Mouse (Mus musculus) embryonic facial prominence, embryonic 13.5 days (tissue): Measurements from ENCODE around the gene Gdpgp1. TPM values are rescaled to one million over a fixed set of nuclear protein-coding genes. Genes with fewer than 3 reads are reported as not detected.

ENCODE experiments used
- ATAC-seq: fragments of 200-750 bp; cut with Nextera tagmentation; 2 replicates; pipeline ENCODE4 v1.8.0; 2017; ENCODE audit warnings: low read depth; ENCODE audit not compliant: insufficient number of reproducible peaks, insufficient read depth, low FRiP score, low TSS enrichment
- H3K27ac ChIP-seq: fragments of 300-500 bp; sonication (generic); 2 replicates; pipeline ENCODE4 v1.5.1; 2015; ENCODE audit warnings: moderate library complexity, mild to moderate bottlenecking, inconsistent platforms
- H3K27me3 ChIP-seq: fragments of 300-500 bp; sonication (generic); 2 replicates; pipeline ENCODE4 v1.6.1; 2015; ENCODE audit warnings: mild to moderate bottlenecking, inconsistent platforms
- H3K36me3 ChIP-seq: fragments of 300-500 bp; sonication (generic); 2 replicates; pipeline ENCODE4 v1.6.1; 2015; ENCODE audit warnings: mild to moderate bottlenecking, inconsistent platforms
- H3K4me1 ChIP-seq: fragments of 300-500 bp; sonication (generic); 2 replicates; pipeline ENCODE4 v1.6.1; 2015; ENCODE audit warnings: inconsistent platforms
- H3K4me2 ChIP-seq: fragments of 300-500 bp; sonication (generic); 2 replicates; pipeline ENCODE4 v1.6.1; 2015; ENCODE audit warnings: moderate library complexity, mild to moderate bottlenecking, inconsistent platforms
- H3K4me3 ChIP-seq: fragments of 300-500 bp; sonication (generic); 2 replicates; pipeline ENCODE4 v1.5.1; 2015; ENCODE audit warnings: mild to moderate bottlenecking, inconsistent platforms
- H3K9ac ChIP-seq: fragments of 300-500 bp; sonication (generic); 2 replicates; pipeline ENCODE4 v1.6.1; 2015; ENCODE audit warnings: mild to moderate bottlenecking, inconsistent platforms
- H3K9me3 ChIP-seq: fragments of 300-500 bp; sonication (generic); 2 replicates; pipeline ENCODE4 v1.6.1; 2016; ENCODE audit warnings: inconsistent platforms
- WGBS: fragments of 180-500 bp; shearing (Covaris S2); methylation state at CpG from one replicate; pipeline ENCODE4 v1.1.7; 2015; ENCODE audit warnings: mixed read lengths; 5-methylcytosine and 5-hydroxymethylcytosine counted together
- polyA plus RNA-seq: library from polyadenylated mRNA; unstranded; fragments of >200 nt; fragmentation: Nextera tagmentation; extraction: Ambion mirVana; gene quantifications from 2 replicates; pipeline ENCODE4 v1.2.1, GENCODE M21; 2015

The Gdpgp1 gene
- polyA plus RNA-seq, 1 experiment from 2014 or later: 3.8 TPM

GRCm38 (mm10) chr7:80209669-80210068 is 23.0 kb upstream of the Gdpgp1 start:
- WGBS: 68% methylated on average over 6 of the region's 6 CpGs

GRCm38 (mm10) chr7:80210982-80211381 is 21.7 kb upstream of the Gdpgp1 start:
- no peak for ATAC-seq
- H3K36me3 ChIP-seq: peaks cover 23% of the 10 kb centered on the region
- H3K4me3 ChIP-seq: no peak overlapping the region
- WGBS: 85% methylated on average over 4 of the region's 4 CpGs
- H3K27ac ChIP-seq: no peak overlapping the region
- H3K4me1 ChIP-seq: peaks cover 46% of the 10 kb centered on the region
- no peaks in the 10 kb centered on the region for H3K27me3 ChIP-seq
- H3K9me3 ChIP-seq: no peaks in the 10 kb centered on the region
- no peak overlapping the region for H3K9ac ChIP-seq
- no peak overlapping the region for H3K4me2 ChIP-seq

More at GRCm38 (mm10) chr7:80209669-80210068, 23.0 kb upstream of the Gdpgp1 start:
- Histone ChIP-seq H3K27me3 (no peaks in the 10 kb centered on the region), H3K4me3 (no peak overlapping the region), H3K4me1 (peaks cover 55% of the 10 kb centered on the region), H3K27ac (peak overlapping the region; percentile 80; the same call in 1 of the 2 replicates), H3K36me3 (peaks cover 17% of the 10 kb centered on the region), H3K9ac (0 out of 2 replicates have a peak overlapping the region, but pooled peaks have one; percentile 27), H3K9me3 (no peaks in the 10 kb centered on the region), H3K4me2 (no peak overlapping the region)
- ATAC-seq: no peak

- no peak for ATAC-seq
- H3K27me3 ChIP-seq: no peaks in the 10 kb centered on the region
- no peaks in the 10 kb centered on the region for H3K9me3 ChIP-seq
- H3K27ac ChIP-seq: no peak overlapping the region
- no peak overlapping the region for H3K9ac ChIP-seq
- H3K4me2 ChIP-seq: no peak overlapping the region
- 84% methylated on average over 7 of the region's 7 CpGs for WGBS
- H3K4me1 ChIP-seq: peaks cover 19% of the 10 kb centered on the region
- H3K4me3 ChIP-seq: no peak overlapping the region
- H3K36me3 ChIP-seq: peaks cover 49% of the 10 kb centered on the region
These were observed 19.1 kb upstream of the Gdpgp1 start for GRCm38 (mm10) chr7:80213604-80214003.

GRCm38 (mm10) chr7:80214459-80214858 is 18.2 kb upstream of the Gdpgp1 start:
- Histone ChIP-seq H3K4me3 (no peak overlapping the region), H3K9ac (0 out of 2 replicates have a peak overlapping the region, but pooled peaks have one; percentile 58), H3K27ac (0 out of 2 replicates have a peak overlapping the region, but pooled peaks have one; percentile 60), H3K4me2 (no peak overlapping the region), H3K27me3 (no peaks in the 10 kb centered on the region), H3K9me3 (no peaks in the 10 kb centered on the region), H3K36me3 (peaks cover 58% of the 10 kb centered on the region), H3K4me1 (peaks cover 11% of the 10 kb centered on the region)
- WGBS: 68% methylated on average over 8 of the region's 8 CpGs
- no peak for ATAC-seq

- Histone ChIP-seq H3K36me3 (peaks cover 67% of the 10 kb centered on the region), H3K9me3 (no peaks in the 10 kb centered on the region), H3K27me3 (no peaks in the 10 kb centered on the region), H3K9ac (peak overlapping the region; percentile 58), H3K27ac (peak overlapping the region; percentile 60), H3K4me2 (no peak overlapping the region), H3K4me3 (no peak overlapping the region), H3K4me1 (peaks cover 4% of the 10 kb centered on the region; the same call in 1 of the 2 replicates)
- WGBS: 12% methylated on average over 4 of the region's 4 CpGs
- ATAC-seq: peak; percentile 73; the same call in 1 of the 2 replicates
These were observed 17.3 kb upstream of the Gdpgp1 start for GRCm38 (mm10) chr7:80215398-80215797.

- H3K4me2 ChIP-seq: no peak overlapping the region
- no peaks in the 10 kb centered on the region for H3K9me3 ChIP-seq
- H3K36me3 ChIP-seq: peaks cover 79% of the 10 kb centered on the region
- no peak overlapping the region for H3K27ac ChIP-seq
- H3K4me3 ChIP-seq: no peak overlapping the region
- 80% methylated on average over 8 of the region's 8 CpGs for WGBS
- no peaks in the 10 kb centered on the region for H3K27me3 ChIP-seq
- no peak overlapping the region for H3K9ac ChIP-seq
- no peak for ATAC-seq
- H3K4me1 ChIP-seq: peaks cover 4% of the 10 kb centered on the region; the same call in 1 of the 2 replicates
These were observed 16.1 kb upstream of the Gdpgp1 start for GRCm38 (mm10) chr7:80216566-80216965.

GRCm38 (mm10) chr7:80218666-80219065 is 14.0 kb upstream of the Gdpgp1 start:
- Histone ChIP-seq H3K27me3 (no peaks in the 10 kb centered on the region), H3K9ac (no peak overlapping the region), H3K36me3 (peaks cover 87% of the 10 kb centered on the region), H3K27ac (no peak overlapping the region), H3K4me1 (peaks cover 4% of the 10 kb centered on the region; the same call in 1 of the 2 replicates), H3K9me3 (no peaks in the 10 kb centered on the region), H3K4me2 (no peak overlapping the region), H3K4me3 (no peak overlapping the region)
- no peak for ATAC-seq
- WGBS: 89% methylated on average over 9 of the region's 9 CpGs

- Histone ChIP-seq H3K9ac (no peak overlapping the region), H3K4me2 (no peak overlapping the region), H3K4me3 (no peak overlapping the region), H3K27me3 (no peaks in the 10 kb centered on the region), H3K9me3 (no peaks in the 10 kb centered on the region), H3K36me3 (peaks cover 93% of the 10 kb centered on the region), H3K4me1 (peaks cover under 1% of the 10 kb centered on the region; the same call in 1 of the 2 replicates), H3K27ac (no peak overlapping the region)
- ATAC-seq: no peak
- 94% methylated on average over 9 of the region's 9 CpGs for WGBS
These were observed 12.3 kb upstream of the Gdpgp1 start for GRCm38 (mm10) chr7:80220237-80220797.

- ATAC-seq: no peak
- Histone ChIP-seq H3K36me3 (peaks cover 94% of the 10 kb centered on the region), H3K27me3 (no peaks in the 10 kb centered on the region), H3K4me3 (no peak overlapping the region), H3K4me1 (no peaks in the 10 kb centered on the region), H3K4me2 (no peak overlapping the region), H3K9ac (no peak overlapping the region), H3K27ac (no peak overlapping the region), H3K9me3 (no peaks in the 10 kb centered on the region)
- 88% methylated on average over 4 of the region's 4 CpGs for WGBS
These were observed 11.4 kb upstream of the Gdpgp1 start for GRCm38 (mm10) chr7:80221179-80221750.

GRCm38 (mm10) chr7:80227065-80227464 is 5.6 kb upstream of the Gdpgp1 start:
- no peak overlapping the region for H3K27ac ChIP-seq
- no peak overlapping the region for H3K4me3 ChIP-seq
- no peak for ATAC-seq
- WGBS: 93% methylated on average over 4 of the region's 4 CpGs
- no peaks in the 10 kb centered on the region for H3K9me3 ChIP-seq
- peaks cover 58% of the 10 kb centered on the region for H3K36me3 ChIP-seq
- H3K4me1 ChIP-seq: peaks cover 9% of the 10 kb centered on the region
- H3K4me2 ChIP-seq: no peak overlapping the region
- H3K27me3 ChIP-seq: 0 out of 2 replicates have a peak, but pooled peaks cover 4% of the 10 kb centered on the region
- no peak overlapping the region for H3K9ac ChIP-seq

- H3K27me3 ChIP-seq: 0 out of 2 replicates have a peak, but pooled peaks cover 4% of the 10 kb centered on the region
- no peak overlapping the region for H3K9ac ChIP-seq
- peaks cover 32% of the 10 kb centered on the region for H3K36me3 ChIP-seq
- no peak overlapping the region for H3K4me3 ChIP-seq
- 77% methylated on average over 6 of the region's 6 CpGs for WGBS
- H3K4me2 ChIP-seq: no peak overlapping the region
- ATAC-seq: no peak
- no peak overlapping the region for H3K27ac ChIP-seq
- peaks cover 21% of the 10 kb centered on the region for H3K4me1 ChIP-seq
- no peaks in the 10 kb centered on the region for H3K9me3 ChIP-seq
These were observed 2.5 kb upstream of the Gdpgp1 start for GRCm38 (mm10) chr7:80230196-80230595.

- H3K36me3 ChIP-seq: peaks cover 15% of the 10 kb centered on the region
- peak; percentile 37; the same call in 1 of the 2 replicates for ATAC-seq
- peak overlapping the region; percentile 83 for H3K9ac ChIP-seq
- H3K4me2 ChIP-seq: peak overlapping the region; percentile 87
- H3K9me3 ChIP-seq: no peaks in the 10 kb centered on the region
- peak overlapping the region; percentile 72 for H3K4me3 ChIP-seq
- peak overlapping the region; percentile 24; the same call in 1 of the 2 replicates for H3K27ac ChIP-seq
- 2% methylated on average over 29 of the region's 29 CpGs for WGBS
- H3K4me1 ChIP-seq: peaks cover 25% of the 10 kb centered on the region
- H3K27me3 ChIP-seq: 0 out of 2 replicates have a peak, but pooled peaks cover 4% of the 10 kb centered on the region
These were observed 635 bp upstream of the Gdpgp1 start for GRCm38 (mm10) chr7:80231971-80232488.
